Mouse (Mus musculus): Measurements from ENCODE around the gene Tnfsf13. TPM values are rescaled to one million over a fixed set of nuclear protein-coding genes. Genes with fewer than 3 reads are reported as not detected.

Tnfsf13 gene
- polyA plus RNA-seq (2014; fragmentation: Illumina TruSeq; extraction: RNeasy Lipid Tissue Mini Kit (QIAGEN cat#74804); ENCODE audit: low read depth, low replicate concordance), result 8.3 TPM

GRCm38 (mm10) chr11:69685526-69686148, at the start of gene Tnfsf13:
Gene Tnfsf13, minus strand, starts transcription at chr11:69685784.

GRCm38 (mm10) chr11:69695361-69696181, 10.0 kb upstream of the Tnfsf13 start, which contains the start of the genes Tnfsf12 and Tnfsfm13:
Gene Tnfsf12, minus strand, starts transcription at chr11:69695849.
Gene Tnfsfm13, minus strand, starts transcription at chr11:69696098.

GRCm38 (mm10) chr11:69681314-69682208, 4.0 kb downstream of the Tnfsf13 start, which contains the start of gene Senp3:
Gene Senp3, minus strand, starts transcription at chr11:69682084.

GRCm38 (mm10) chr11:69672211-69672706, 13.3 kb downstream of the Tnfsf13 start, which contains the start of gene Eif4a1:
Gene Eif4a1, minus strand, starts transcription at chr11:69672423.

GRCm38 (mm10) chr11:69665961-69666664, 19.5 kb downstream of the Tnfsf13 start, which contains the start of gene Cd68:
Gene Cd68, minus strand, starts transcription at chr11:69666153.

GRCm38 (mm10) chr11:69662213-69662966, 23.2 kb downstream of the Tnfsf13 start, which contains the start of gene Mpdu1:
Gene Mpdu1, minus strand, starts transcription at chr11:69662642.

GRCm38 (mm10) chr11:69655264-69656064, 30.1 kb downstream of the Tnfsf13 start, which contains the start of gene Sox15:
Gene Sox15, plus strand, starts transcription at chr11:69655314.

Other genes with a start within 250 kb of the Tnfsf13 start
- gene Dnah2, start 136.7 kb downstream of the Tnfsf13 start, polyA plus RNA-seq (2014; fragmentation: Illumina TruSeq; extraction: RNeasy Lipid Tissue Mini Kit (QIAGEN cat#74804); ENCODE audit: low read depth, low replicate concordance), result not detected
- gene Efnb3, start 125.6 kb downstream of the Tnfsf13 start, polyA plus RNA-seq (2014; fragmentation: Illumina TruSeq; extraction: RNeasy Lipid Tissue Mini Kit (QIAGEN cat#74804); ENCODE audit: low read depth, low replicate concordance), result 0.29 TPM
- 1.6 TPM for gene Wrap53, start 105.5 kb downstream of the Tnfsf13 start, polyA plus RNA-seq (2014; fragmentation: Illumina TruSeq; extraction: RNeasy Lipid Tissue Mini Kit (QIAGEN cat#74804); ENCODE audit: low read depth, low replicate concordance)
- 8.5 TPM for gene Trp53, start 105.4 kb downstream of the Tnfsf13 start, polyA plus RNA-seq (2014; fragmentation: Illumina TruSeq; extraction: RNeasy Lipid Tissue Mini Kit (QIAGEN cat#74804); ENCODE audit: low read depth, low replicate concordance)
- gene Atp1b2, start 79.8 kb downstream of the Tnfsf13 start, polyA plus RNA-seq (2014; fragmentation: Illumina TruSeq; extraction: RNeasy Lipid Tissue Mini Kit (QIAGEN cat#74804); ENCODE audit: low read depth, low replicate concordance), result 31.6 TPM
- not detected for gene Shbg, start 67.9 kb downstream of the Tnfsf13 start, polyA plus RNA-seq (2014; fragmentation: Illumina TruSeq; extraction: RNeasy Lipid Tissue Mini Kit (QIAGEN cat#74804); ENCODE audit: low read depth, low replicate concordance)
- 2.8 TPM for gene Sat2, start 63.8 kb downstream of the Tnfsf13 start, polyA plus RNA-seq (2014; fragmentation: Illumina TruSeq; extraction: RNeasy Lipid Tissue Mini Kit (QIAGEN cat#74804); ENCODE audit: low read depth, low replicate concordance)
- 14.5 TPM for gene Fxr2, start 52.8 kb downstream of the Tnfsf13 start, polyA plus RNA-seq (2014; fragmentation: Illumina TruSeq; extraction: RNeasy Lipid Tissue Mini Kit (QIAGEN cat#74804); ENCODE audit: low read depth, low replicate concordance)
- gene Sox15, start 30.5 kb downstream of the Tnfsf13 start, polyA plus RNA-seq (2014; fragmentation: Illumina TruSeq; extraction: RNeasy Lipid Tissue Mini Kit (QIAGEN cat#74804); ENCODE audit: low read depth, low replicate concordance), result not detected
- 23.0 TPM for gene Mpdu1, start 23.1 kb downstream of the Tnfsf13 start, polyA plus RNA-seq (2014; fragmentation: Illumina TruSeq; extraction: RNeasy Lipid Tissue Mini Kit (QIAGEN cat#74804); ENCODE audit: low read depth, low replicate concordance)
- 4.0 TPM for gene Cd68, start 19.6 kb downstream of the Tnfsf13 start, polyA plus RNA-seq (2014; fragmentation: Illumina TruSeq; extraction: RNeasy Lipid Tissue Mini Kit (QIAGEN cat#74804); ENCODE audit: low read depth, low replicate concordance)
- 617 TPM for gene Eif4a1, start 13.4 kb downstream of the Tnfsf13 start, polyA plus RNA-seq (2014; fragmentation: Illumina TruSeq; extraction: RNeasy Lipid Tissue Mini Kit (QIAGEN cat#74804); ENCODE audit: low read depth, low replicate concordance)
- 56.8 TPM for gene Senp3, start 3.7 kb downstream of the Tnfsf13 start, polyA plus RNA-seq (2014; fragmentation: Illumina TruSeq; extraction: RNeasy Lipid Tissue Mini Kit (QIAGEN cat#74804); ENCODE audit: low read depth, low replicate concordance)
- 2.2 TPM for gene Tnfsf12, start 10.1 kb upstream of the Tnfsf13 start, polyA plus RNA-seq (2014; fragmentation: Illumina TruSeq; extraction: RNeasy Lipid Tissue Mini Kit (QIAGEN cat#74804); ENCODE audit: low read depth, low replicate concordance)
- gene Tnfsfm13, start 10.3 kb upstream of the Tnfsf13 start, polyA plus RNA-seq (2014; fragmentation: Illumina TruSeq; extraction: RNeasy Lipid Tissue Mini Kit (QIAGEN cat#74804); ENCODE audit: low read depth, low replicate concordance), result 1.6 TPM
- 37.7 TPM for gene Polr2a, start 72.9 kb upstream of the Tnfsf13 start, polyA plus RNA-seq (2014; fragmentation: Illumina TruSeq; extraction: RNeasy Lipid Tissue Mini Kit (QIAGEN cat#74804); ENCODE audit: low read depth, low replicate concordance)
- gene Slc35g3, start 76.2 kb upstream of the Tnfsf13 start, polyA plus RNA-seq (2014; fragmentation: Illumina TruSeq; extraction: RNeasy Lipid Tissue Mini Kit (QIAGEN cat#74804); ENCODE audit: low read depth, low replicate concordance), result not detected
- 35.4 TPM for gene Zbtb4, start 80.1 kb upstream of the Tnfsf13 start, polyA plus RNA-seq (2014; fragmentation: Illumina TruSeq; extraction: RNeasy Lipid Tissue Mini Kit (QIAGEN cat#74804); ENCODE audit: low read depth, low replicate concordance)
- gene Chrnb1, start 110.2 kb upstream of the Tnfsf13 start, polyA plus RNA-seq (2014; fragmentation: Illumina TruSeq; extraction: RNeasy Lipid Tissue Mini Kit (QIAGEN cat#74804); ENCODE audit: low read depth, low replicate concordance), result 1.3 TPM
- 5.0 TPM for gene Fgf11, start 116.1 kb upstream of the Tnfsf13 start, polyA plus RNA-seq (2014; fragmentation: Illumina TruSeq; extraction: RNeasy Lipid Tissue Mini Kit (QIAGEN cat#74804); ENCODE audit: low read depth, low replicate concordance)
- not detected for gene Tmem102, start 119.8 kb upstream of the Tnfsf13 start, polyA plus RNA-seq (2014; fragmentation: Illumina TruSeq; extraction: RNeasy Lipid Tissue Mini Kit (QIAGEN cat#74804); ENCODE audit: low read depth, low replicate concordance)
- not detected for gene Gm39566, start 129.5 kb upstream of the Tnfsf13 start, polyA plus RNA-seq (2014; fragmentation: Illumina TruSeq; extraction: RNeasy Lipid Tissue Mini Kit (QIAGEN cat#74804); ENCODE audit: low read depth, low replicate concordance)
- not detected for gene Spem2, start 132.7 kb upstream of the Tnfsf13 start, polyA plus RNA-seq (2014; fragmentation: Illumina TruSeq; extraction: RNeasy Lipid Tissue Mini Kit (QIAGEN cat#74804); ENCODE audit: low read depth, low replicate concordance)
- not detected for gene Spem1, start 136.4 kb upstream of the Tnfsf13 start, polyA plus RNA-seq (2014; fragmentation: Illumina TruSeq; extraction: RNeasy Lipid Tissue Mini Kit (QIAGEN cat#74804); ENCODE audit: low read depth, low replicate concordance)
- gene Nlgn2, start 152.0 kb upstream of the Tnfsf13 start, polyA plus RNA-seq (2014; fragmentation: Illumina TruSeq; extraction: RNeasy Lipid Tissue Mini Kit (QIAGEN cat#74804); ENCODE audit: low read depth, low replicate concordance), result 1.5 TPM
- gene Tmem256, start 152.7 kb upstream of the Tnfsf13 start, polyA plus RNA-seq (2014; fragmentation: Illumina TruSeq; extraction: RNeasy Lipid Tissue Mini Kit (QIAGEN cat#74804); ENCODE audit: low read depth, low replicate concordance), result 24.3 TPM
- 1.6 TPM for gene Plscr3, start 160.6 kb upstream of the Tnfsf13 start, polyA plus RNA-seq (2014; fragmentation: Illumina TruSeq; extraction: RNeasy Lipid Tissue Mini Kit (QIAGEN cat#74804); ENCODE audit: low read depth, low replicate concordance)
- not detected for gene Tnk1, start 172.9 kb upstream of the Tnfsf13 start, polyA plus RNA-seq (2014; fragmentation: Illumina TruSeq; extraction: RNeasy Lipid Tissue Mini Kit (QIAGEN cat#74804); ENCODE audit: low read depth, low replicate concordance)
- gene Tmem95, start 192.2 kb upstream of the Tnfsf13 start, polyA plus RNA-seq (2014; fragmentation: Illumina TruSeq; extraction: RNeasy Lipid Tissue Mini Kit (QIAGEN cat#74804); ENCODE audit: low read depth, low replicate concordance), result not detected
- 2.4 TPM for gene Kctd11, start 195.6 kb upstream of the Tnfsf13 start, polyA plus RNA-seq (2014; fragmentation: Illumina TruSeq; extraction: RNeasy Lipid Tissue Mini Kit (QIAGEN cat#74804); ENCODE audit: low read depth, low replicate concordance)
- gene Acap1, start 209.8 kb upstream of the Tnfsf13 start, polyA plus RNA-seq (2014; fragmentation: Illumina TruSeq; extraction: RNeasy Lipid Tissue Mini Kit (QIAGEN cat#74804); ENCODE audit: low read depth, low replicate concordance), result not detected
- not detected for gene 2810408A11Rik, start 215.2 kb upstream of the Tnfsf13 start, polyA plus RNA-seq (2014; fragmentation: Illumina TruSeq; extraction: RNeasy Lipid Tissue Mini Kit (QIAGEN cat#74804); ENCODE audit: low read depth, low replicate concordance)
- gene Neurl4, start 215.3 kb upstream of the Tnfsf13 start, polyA plus RNA-seq (2014; fragmentation: Illumina TruSeq; extraction: RNeasy Lipid Tissue Mini Kit (QIAGEN cat#74804); ENCODE audit: low read depth, low replicate concordance), result 3.1 TPM
- gene Gps2, start 228.1 kb upstream of the Tnfsf13 start, polyA plus RNA-seq (2014; fragmentation: Illumina TruSeq; extraction: RNeasy Lipid Tissue Mini Kit (QIAGEN cat#74804); ENCODE audit: low read depth, low replicate concordance), result 22.9 TPM
- 242 TPM for gene Eif5a, start 236.2 kb upstream of the Tnfsf13 start, polyA plus RNA-seq (2014; fragmentation: Illumina TruSeq; extraction: RNeasy Lipid Tissue Mini Kit (QIAGEN cat#74804); ENCODE audit: low read depth, low replicate concordance)